Mouse (Mus musculus) urinary bladder, adult 18-20 months (tissue): ENCODE data around the gene Hist1h3f.
"Not testable (repeated sequence)": the region's sequence is repeated elsewhere in the genome, so short reads cannot be mapped to it uniquely, and the experiment has no call there.

Source experiments
- DNase-seq, 2 experiments: peaks; one replicate each; pipeline ENCODE4 v3.0.0; 2022; ENCODE audit warnings: low spot score in 2 of 2, mixed read lengths in 2 of 2

Hist1h3f gene

GRCm38 (mm10) chr13:23537006-23537710 is 6.7 kb upstream of the Hist1h3f start:
- no peak for DNase-seq

GRCm38 (mm10) chr13:23538249-23538648 is 5.6 kb upstream of the Hist1h3f start:
- no peak for DNase-seq

- DNase-seq, result not testable (repeated sequence)
These were observed 4.0 kb upstream of the Hist1h3f start for GRCm38 (mm10) chr13:23539821-23540220.

GRCm38 (mm10) chr13:23541497-23541896 is 2.4 kb upstream of the Hist1h3f start:
- no peak for DNase-seq

GRCm38 (mm10) chr13:23542225-23542980 is 1.4 kb upstream of the Hist1h3f start:
- DNase-seq, result not testable (repeated sequence)

- peak; percentile 56 to 61 for DNase-seq
These were observed 749 bp upstream of the Hist1h3f start, which contains the start of gene Hist1h2bh for GRCm38 (mm10) chr13:23542999-23543607. Hist1h2bh (minus strand) TSS chr13:23543392.

GRCm38 (mm10) chr13:23544787-23545120 is 902 bp downstream of the Hist1h3f start:
- DNase-seq, result not testable (repeated sequence)

- DNase-seq, result no peak
These were observed 2.8 kb downstream of the Hist1h3f start for GRCm38 (mm10) chr13:23546694-23547093.

GRCm38 (mm10) chr13:23550761-23551145 is 6.9 kb downstream of the Hist1h3f start:
- no peak for DNase-seq

- DNase-seq, result peak; percentile 66 to 73
These were observed 7.4 kb downstream of the Hist1h3f start, which contains the start of gene Hist1h4f for GRCm38 (mm10) chr13:23551146-23551834. Hist1h4f (minus strand) TSS chr13:23551648.

GRCm38 (mm10) chr13:23551931-23552914 is 8.4 kb downstream of the Hist1h3f start:
- no peak for DNase-seq

- DNase-seq, result no peak
These were observed 9.1 kb downstream of the Hist1h3f start, which contains the start of gene Hist1h1d for GRCm38 (mm10) chr13:23552962-23553361. Hist1h1d (plus strand) TSS chr13:23553262.

- DNase-seq, result no peak
These were observed 10.5 kb downstream of the Hist1h3f start for GRCm38 (mm10) chr13:23554393-23554792.

- DNase-seq, result peak; percentile 59 to 68
These were observed 11.3 kb downstream of the Hist1h3f start for GRCm38 (mm10) chr13:23554925-23555838.

- peak; percentile 47 to 53 for DNase-seq
These were observed 12.1 kb downstream of the Hist1h3f start for GRCm38 (mm10) chr13:23555839-23556416.

GRCm38 (mm10) chr13:23556906-23557305 is 13.1 kb downstream of the Hist1h3f start:
- no peak for DNase-seq

- not testable (repeated sequence) for DNase-seq
These were observed 16.8 kb downstream of the Hist1h3f start for GRCm38 (mm10) chr13:23560699-23561098.

- not testable (repeated sequence) for DNase-seq
These were observed 17.7 kb downstream of the Hist1h3f start for GRCm38 (mm10) chr13:23561531-23561882.
